Mouse (Mus musculus): ENCODE measurements around the gene Chmp2a. TPM values are rescaled to one million over a fixed set of nuclear protein-coding genes. Genes with fewer than 3 reads are reported as not detected.

The Chmp2a gene
- polyA plus RNA-seq, 1 experiment, result 132 TPM

- 82% methylated on average over 57 of the region's 57 CpGs for WGBS
- no peak for DNase-seq (ENCODE audit: low read depth, low spot score)
These were observed 27.1 kb downstream of the Chmp2a start for GRCm38 (mm10) chr7:13007341-13008092.

- DNase-seq (ENCODE audit: low read depth, low spot score), result no peak
- 93% methylated on average over 10 of the region's 10 CpGs for WGBS
These were observed 28.1 kb downstream of the Chmp2a start for GRCm38 (mm10) chr7:13006531-13006930.

- 93% methylated on average over 17 of the region's 17 CpGs for WGBS
- DNase-seq (ENCODE audit: low read depth, low spot score), result no peak
These were observed 28.6 kb downstream of the Chmp2a start for GRCm38 (mm10) chr7:13006011-13006410.

GRCm38 (mm10) chr7:13003380-13003779, 31.2 kb downstream of the Chmp2a start:
- DNase-seq (ENCODE audit: low read depth, low spot score), result no peak
- 82% methylated on average over 5 of the region's 5 CpGs for WGBS

- WGBS, result 19% methylated on average over 1 of the region's 1 CpGs
- no peak for DNase-seq (ENCODE audit: low read depth, low spot score)
These were observed 33.0 kb downstream of the Chmp2a start for GRCm38 (mm10) chr7:13001584-13001983.

- DNase-seq (ENCODE audit: low read depth, low spot score), result no peak
- WGBS, result 94% methylated on average over 3 of the region's 3 CpGs
These were observed 35.8 kb downstream of the Chmp2a start, which contains the start of gene Trim28 for GRCm38 (mm10) chr7:12998851-12999250. Gene Trim28 (plus strand): TSS chr7:12999114.

GRCm38 (mm10) chr7:12998053-12998452, 36.6 kb downstream of the Chmp2a start, which contains the start of gene Slc27a5:
Gene Slc27a5 (minus strand): TSS chr7:12998192.
- DNase-seq (ENCODE audit: low read depth, low spot score), result no peak
- WGBS, result 65% methylated on average over 5 of the region's 5 CpGs

GRCm38 (mm10) chr7:12997230-12997629, 37.4 kb downstream of the Chmp2a start:
- 69% methylated on average over 5 of the region's 5 CpGs for WGBS
- no peak for DNase-seq (ENCODE audit: low read depth, low spot score)

GRCm38 (mm10) chr7:12995862-12996261, 38.7 kb downstream of the Chmp2a start:
- no peak for DNase-seq (ENCODE audit: low read depth, low spot score)

- no peak for DNase-seq (ENCODE audit: low read depth, low spot score)
- 88% methylated on average over 10 of the region's 10 CpGs for WGBS
These were observed 41.5 kb downstream of the Chmp2a start for GRCm38 (mm10) chr7:12993148-12993547.

GRCm38 (mm10) chr7:12992222-12992621, 42.4 kb downstream of the Chmp2a start:
- DNase-seq (ENCODE audit: low read depth, low spot score), result no peak
- 7% methylated on average over 3 of the region's 3 CpGs for WGBS

- DNase-seq (ENCODE audit: low read depth, low spot score), result no peak
- 81% methylated on average over 8 of the region's 8 CpGs for WGBS
These were observed 47.0 kb downstream of the Chmp2a start for GRCm38 (mm10) chr7:12987409-12988189.

GRCm38 (mm10) chr7:12986906-12987305, 47.7 kb downstream of the Chmp2a start:
- WGBS, result 74% methylated on average over 8 of the region's 8 CpGs
- no peak for DNase-seq (ENCODE audit: low read depth, low spot score)

- no peak for DNase-seq (ENCODE audit: low read depth, low spot score)
- 94% methylated on average over 1 of the region's 1 CpGs for WGBS
These were observed 48.9 kb downstream of the Chmp2a start for GRCm38 (mm10) chr7:12985724-12986123.

Other genes starting within 250 kb of the Chmp2a start
- gene Zscan18, start 231.2 kb downstream of the Chmp2a start, polyA plus RNA-seq (2012; rRNA removed), result 0.38 and 0.52 TPM in 2 replicates
- 0.87 and 1.3 TPM in 2 replicates for gene Zfp329, start 215.9 kb downstream of the Chmp2a start, polyA plus RNA-seq (2012; rRNA removed)
- gene Zfp110, start 200.0 kb downstream of the Chmp2a start, polyA plus RNA-seq (2012; rRNA removed), result 6.0 and 10.3 TPM in 2 replicates
- 0.33 and 0.51 TPM in 2 replicates for gene Zfp128, start 153.6 kb downstream of the Chmp2a start, polyA plus RNA-seq (2012; rRNA removed)
- 6.8 and 7.5 TPM in 2 replicates for gene Zscan22, start 137.0 kb downstream of the Chmp2a start, polyA plus RNA-seq (2012; rRNA removed)
- gene Rps5, start 112.5 kb downstream of the Chmp2a start, polyA plus RNA-seq (2012; rRNA removed), result 2,560 and 2,617 TPM in 2 replicates
- 0.20 and 0.27 TPM in 2 replicates for gene Rnf225, start 107.4 kb downstream of the Chmp2a start, polyA plus RNA-seq (2012; rRNA removed)
- 3.9 and 5.2 TPM in 2 replicates for gene Zfp324, start 69.0 kb downstream of the Chmp2a start, polyA plus RNA-seq (2012; rRNA removed)
- gene Zfp446, start 57.0 kb downstream of the Chmp2a start, polyA plus RNA-seq (2012; rRNA removed), result 2.5 and 3.4 TPM in 2 replicates
- gene Slc27a5, start 36.6 kb downstream of the Chmp2a start, polyA plus RNA-seq (2012; rRNA removed), result 0.09 and 0.23 TPM in 2 replicates
- gene Trim28, start 35.7 kb downstream of the Chmp2a start, polyA plus RNA-seq (2012; rRNA removed), result 230 and 300 TPM in 2 replicates
- gene Zbtb45, start 24.8 kb downstream of the Chmp2a start, polyA plus RNA-seq (2012; rRNA removed), result 16.0 and 18.3 TPM in 2 replicates
- gene Ube2m, start 3.5 kb upstream of the Chmp2a start, polyA plus RNA-seq (2012; rRNA removed), result 188 and 202 TPM in 2 replicates
- gene Mzf1, start 20.0 kb upstream of the Chmp2a start, polyA plus RNA-seq (2012; rRNA removed), result 0.66 and 0.80 TPM in 2 replicates
- gene Vmn1r85, start 60.4 kb upstream of the Chmp2a start, polyA plus RNA-seq (2012; rRNA removed), result not detected in 2 replicates
- not detected in 2 replicates for gene Vmn1r86, start 85.1 kb upstream of the Chmp2a start, polyA plus RNA-seq (2012; rRNA removed)
- not detected in 2 replicates for gene Vmn1r87, start 105.3 kb upstream of the Chmp2a start, polyA plus RNA-seq (2012; rRNA removed)
- gene Vmn1r88, start 124.8 kb upstream of the Chmp2a start, polyA plus RNA-seq (2012; rRNA removed), result not detected in 2 replicates
- gene Vmn1r89, start 178.2 kb upstream of the Chmp2a start, polyA plus RNA-seq (2012; rRNA removed), result not detected in 2 replicates
- 18.4 and 20.1 TPM in 2 replicates for gene Lig1, start 242.5 kb upstream of the Chmp2a start, polyA plus RNA-seq (2012; rRNA removed)
- 1.6 and 2.2 TPM in 2 replicates for gene Zswim9, start 243.9 kb upstream of the Chmp2a start, polyA plus RNA-seq (2012; rRNA removed)

All from large intestine, adult 2 months (tissue).